Mouse (Mus musculus) liver, embryonic 14 days (tissue): ENCODE measurements around the gene Dab2ip. TPM values are rescaled to one million over a fixed set of nuclear protein-coding genes. Genes with fewer than 3 reads are reported as not detected.

Source experiments
- polyA plus RNA-seq: library from polyadenylated mRNA; depleted of rRNA; stranded (reverse); fragments of >200 nt; gene quantifications from 2 replicates; pipeline ENCODE4 v1.2.3, GENCODE M21; 2012; rRNA removed

The Dab2ip gene
- 3.5 and 3.7 TPM in 2 replicates for polyA plus RNA-seq

GRCm38 (mm10) chr2:35557911-35558825, at the start of gene Dab2ip:
TSS of gene Dab2ip (plus strand) at chr2:35558266.

Other genes starting within 250 kb of the Dab2ip start
- 65.2 and 79.1 TPM in 2 replicates for gene Stom, start 221.3 kb upstream of the Dab2ip start, polyA plus RNA-seq
- gene 4930568D16Rik, start 190.5 kb upstream of the Dab2ip start, polyA plus RNA-seq: not detected in 2 replicates
- gene 4930402F06Rik, start 161.1 kb upstream of the Dab2ip start, polyA plus RNA-seq: not detected in 2 replicates
- 6.2 and 7.0 TPM in 2 replicates for gene Ggta1, start 95.0 kb upstream of the Dab2ip start, polyA plus RNA-seq